Mouse (Mus musculus) G1E (cell line): ENCODE results near the gene Zc3hc1.

ENCODE experiments used
- CTCF ChIP-seq: IDR thresholded peaks from 2 replicates; pipeline ENCODE4 v1.5.1; 2012; ENCODE audit warnings: low read depth, low read length, inconsistent platforms, mixed read lengths
- POLR2AphosphoS5 ChIP-seq: IDR thresholded peaks from 2 replicates; pipeline ENCODE4 v1.6.1; 2012; ENCODE audit warnings: low read depth, low read length, inconsistent platforms; ENCODE audit not compliant: insufficient replicate concordance
- TAL1 ChIP-seq: conservative IDR thresholded peaks from 2 replicates; pipeline ENCODE4 v1.6.1; 2012; ENCODE audit warnings: low read depth, low read length, inconsistent platforms, mixed read lengths

DNA sequence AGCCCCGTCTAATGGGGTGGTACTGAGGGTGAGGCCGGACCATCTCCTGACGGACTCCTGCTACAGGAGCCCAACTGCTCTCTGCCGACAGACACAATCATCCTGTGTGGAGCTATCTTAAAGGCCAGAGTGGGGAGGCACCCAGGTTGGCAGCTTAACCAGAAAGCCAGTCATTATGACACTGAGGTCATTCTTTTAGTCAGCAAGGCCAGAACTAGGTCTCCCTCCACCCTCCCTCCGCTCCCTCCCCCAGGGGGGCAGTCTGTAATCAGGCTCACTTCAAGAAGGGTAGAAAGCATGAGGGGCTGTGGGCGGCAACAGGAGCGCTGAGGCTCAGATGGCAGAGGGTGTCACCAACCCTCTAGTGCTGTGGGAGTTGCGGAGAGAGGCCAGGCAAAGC, 37.2 kb downstream of the Zc3hc1 start:
- TF ChIP-seq CTCF (no peak), TAL1 (no peak), POLR2AphosphoS5 (no peak)
